Mouse (Mus musculus) limb, embryonic 11.5 days (tissue): ENCODE measurements around the gene Gmfg. TPM values are rescaled to one million over a fixed set of nuclear protein-coding genes. Genes with fewer than 3 reads are reported as not detected.
A peak's percentile ranks its signal among the peaks of the same experiment; 100 is the strongest.

ENCODE experiments used
- ATAC-seq: fragments of 200-750 bp; cut with Nextera tagmentation; 2 replicates; pipeline ENCODE4 v1.8.0; 2017; ENCODE audit warnings: low read depth; ENCODE audit not compliant: insufficient number of reproducible peaks, low FRiP score, low TSS enrichment
- DNase-seq: peaks from one replicate; pipeline ENCODE4 v3.0.0-alpha.2; 2015; ENCODE audit warnings: low spot score
- H3K27ac ChIP-seq: fragments of 300-500 bp; sonication (generic); replicated peaks from 2 replicates; pipeline ENCODE4 v1.5.1; 2014; ENCODE audit warnings: low read depth, mild to moderate bottlenecking, low read length
- H3K27me3 ChIP-seq: fragments of 300-500 bp; sonication (generic); 2 replicates; pipeline ENCODE4 v1.6.1; 2014; ENCODE audit warnings: mild to moderate bottlenecking, low read length, mixed read lengths; ENCODE audit not compliant: control insufficient read depth, insufficient read depth
- H3K36me3 ChIP-seq: fragments of 300-500 bp; sonication (generic); 2 replicates; pipeline ENCODE4 v1.6.1; 2014; ENCODE audit warnings: mild to moderate bottlenecking, low read length, moderate library complexity, mixed read lengths; ENCODE audit not compliant: control insufficient read depth, insufficient read depth
- H3K4me1 ChIP-seq: fragments of 300-500 bp; sonication (generic); 2 replicates; pipeline ENCODE4 v1.6.1; 2014; ENCODE audit warnings: low read length, mixed read lengths; ENCODE audit not compliant: control insufficient read depth, insufficient read depth
- H3K4me2 ChIP-seq: fragments of 300-500 bp; sonication (generic); 2 replicates; pipeline ENCODE4 v1.6.1; 2014; ENCODE audit warnings: low read depth, mild to moderate bottlenecking, moderate library complexity; ENCODE audit not compliant: severe bottlenecking
- H3K4me3 ChIP-seq: fragments of 300-500 bp; sonication (generic); 2 replicates; pipeline ENCODE4 v1.5.1; 2014; ENCODE audit warnings: low read depth, low read length
- H3K9ac ChIP-seq: fragments of 300-500 bp; sonication (generic); 2 replicates; pipeline ENCODE4 v1.6.1; 2014; ENCODE audit warnings: mild to moderate bottlenecking, low read length
- H3K9me3 ChIP-seq: fragments of 300-500 bp; sonication (generic); 2 replicates; pipeline ENCODE4 v1.6.1; 2016; ENCODE audit warnings: low read length; ENCODE audit not compliant: control insufficient read depth
- WGBS: fragments of 180-500 bp; shearing (Covaris S2); extraction: QIAGEN DNeasy Blood & Tissue Kit; methylation state at CpG from one replicate; pipeline ENCODE4 v1.1.7; 2014; 5-methylcytosine and 5-hydroxymethylcytosine counted together
- polyA plus RNA-seq: library from polyadenylated mRNA; unstranded; fragments of >200 nt; fragmentation: Nextera tagmentation; extraction: Ambion mirVana; gene quantifications from 2 replicates; pipeline ENCODE4 v1.2.1, GENCODE M21; 2014

Gmfg gene
- polyA plus RNA-seq, 1 experiment from 2014 or later: 5.8 TPM

GRCm38 (mm10) chr7:28430512-28430911 is 6.7 kb upstream of the Gmfg start:
- H3K36me3 ChIP-seq: no peaks in the 10 kb centered on the region; the same call in 1 of the 2 replicates
- no peak overlapping the region for H3K9ac ChIP-seq
- 90% methylated on average over 1 of the region's 1 CpGs for WGBS

GRCm38 (mm10) chr7:28432252-28432651 is 5.0 kb upstream of the Gmfg start:
- DNase-seq: no peak
- Histone ChIP-seq H3K27ac (no peak overlapping the region), H3K9ac (no peak overlapping the region), H3K9me3 (no peaks in the 10 kb centered on the region), H3K27me3 (no peaks in the 10 kb centered on the region), H3K36me3 (no peaks in the 10 kb centered on the region; the same call in 1 of the 2 replicates), H3K4me2 (no peak overlapping the region), H3K4me3 (no peak overlapping the region), H3K4me1 (0 out of 2 replicates have a peak, but pooled peaks cover 7% of the 10 kb centered on the region)
- WGBS: 92% methylated on average over 2 of the region's 2 CpGs
- ATAC-seq: no peak

More at GRCm38 (mm10) chr7:28430512-28430911, 6.7 kb upstream of the Gmfg start:
- H3K4me1 ChIP-seq: 0 out of 2 replicates have a peak, but pooled peaks cover 4% of the 10 kb centered on the region
- DNase-seq: no peak
- no peak overlapping the region for H3K4me3 ChIP-seq
- no peak for ATAC-seq
- no peaks in the 10 kb centered on the region for H3K27me3 ChIP-seq
- no peaks in the 10 kb centered on the region for H3K9me3 ChIP-seq
- no peak overlapping the region for H3K4me2 ChIP-seq
- no peak overlapping the region for H3K27ac ChIP-seq

GRCm38 (mm10) chr7:28435660-28436259 is 1.5 kb upstream of the Gmfg start:
- Histone ChIP-seq H3K27ac (no peak overlapping the region), H3K9ac (peak overlapping the region; percentile 87), H3K9me3 (no peaks in the 10 kb centered on the region), H3K4me1 (0 out of 2 replicates have a peak, but pooled peaks cover 8% of the 10 kb centered on the region), H3K4me2 (peak overlapping the region; percentile 88), H3K4me3 (peak overlapping the region; percentile 94), H3K36me3 (no peaks in the 10 kb centered on the region), H3K27me3 (no peaks in the 10 kb centered on the region)
- DNase-seq: peak; percentile 44
- WGBS: under 1% methylated on average over 33 of the region's 70 CpGs
- peak; percentile 8 for ATAC-seq

GRCm38 (mm10) chr7:28436271-28436904 is 859 bp upstream of the Gmfg start:
- Histone ChIP-seq H3K4me3 (peak overlapping the region; percentile 94), H3K4me2 (peak overlapping the region; percentile 59), H3K27ac (no peak overlapping the region), H3K36me3 (no peaks in the 10 kb centered on the region), H3K9me3 (no peaks in the 10 kb centered on the region), H3K27me3 (no peaks in the 10 kb centered on the region), H3K9ac (peak overlapping the region; percentile 87), H3K4me1 (0 out of 2 replicates have a peak, but pooled peaks cover 8% of the 10 kb centered on the region)
- ATAC-seq (peak; percentile 99), DNase-seq (peak; percentile 100)
- WGBS: under 1% methylated on average over 47 of the region's 64 CpGs

DNA sequence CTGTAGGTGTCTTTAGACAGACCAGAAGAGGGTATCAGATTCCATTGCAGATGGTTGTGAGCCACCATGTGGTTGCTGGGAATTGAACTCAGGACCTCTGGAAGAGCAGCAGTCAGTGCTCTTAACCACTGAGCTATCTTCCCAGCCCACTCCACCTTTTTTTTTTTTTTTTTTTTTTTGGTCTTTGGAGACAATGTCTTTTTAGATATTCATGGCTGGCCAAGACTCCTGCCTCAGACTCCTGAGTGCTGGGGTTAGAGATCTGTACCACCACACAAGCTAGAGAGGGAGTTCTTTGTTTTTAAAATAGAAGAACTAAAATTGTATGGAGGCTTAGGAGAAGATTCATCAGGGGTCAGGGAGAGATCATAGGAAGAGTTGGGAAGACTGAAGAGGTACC is 717 bp downstream of the Gmfg start:
- Histone ChIP-seq H3K27ac (no peak overlapping the region), H3K4me3 (no peak overlapping the region), H3K4me1 (0 out of 2 replicates have a peak, but pooled peaks cover 8% of the 10 kb centered on the region), H3K9me3 (no peaks in the 10 kb centered on the region), H3K4me2 (no peak overlapping the region), H3K27me3 (no peaks in the 10 kb centered on the region), H3K9ac (no peak overlapping the region), H3K36me3 (no peaks in the 10 kb centered on the region)
- DNase-seq: no peak
- no peak for ATAC-seq

DNA sequence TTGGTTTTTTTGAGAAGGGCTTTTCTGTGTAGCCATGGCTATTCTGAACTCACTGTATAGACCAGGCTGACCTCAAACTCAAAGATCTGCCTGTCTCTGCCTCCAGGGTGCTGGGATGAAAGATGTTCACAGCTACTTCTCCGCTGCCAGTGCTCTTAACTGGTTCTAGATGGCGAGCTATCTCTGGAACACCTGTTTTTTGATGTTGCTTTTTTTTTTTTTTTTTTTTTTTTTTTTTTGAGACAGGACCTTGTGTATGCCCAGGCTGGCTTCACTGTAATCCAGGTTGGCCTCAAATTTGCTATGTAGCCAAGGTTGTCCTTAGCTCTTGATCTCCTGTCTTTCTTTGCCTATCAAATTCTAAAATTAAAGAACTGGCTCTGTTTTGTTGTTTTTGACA is 1.5 kb downstream of the Gmfg start:
- 0 out of 2 replicates have a peak, but pooled peaks cover 8% of the 10 kb centered on the region for H3K4me1 ChIP-seq
- H3K9me3 ChIP-seq: no peaks in the 10 kb centered on the region
- H3K9ac ChIP-seq: no peak overlapping the region
- DNase-seq (no peak), ATAC-seq (no peak)
- H3K27me3 ChIP-seq: no peaks in the 10 kb centered on the region
- 77% methylated on average over 2 of the region's 2 CpGs for WGBS
- no peaks in the 10 kb centered on the region for H3K36me3 ChIP-seq
- no peak overlapping the region for H3K27ac ChIP-seq
- no peak overlapping the region for H3K4me3 ChIP-seq
- H3K4me2 ChIP-seq: no peak overlapping the region

DNA sequence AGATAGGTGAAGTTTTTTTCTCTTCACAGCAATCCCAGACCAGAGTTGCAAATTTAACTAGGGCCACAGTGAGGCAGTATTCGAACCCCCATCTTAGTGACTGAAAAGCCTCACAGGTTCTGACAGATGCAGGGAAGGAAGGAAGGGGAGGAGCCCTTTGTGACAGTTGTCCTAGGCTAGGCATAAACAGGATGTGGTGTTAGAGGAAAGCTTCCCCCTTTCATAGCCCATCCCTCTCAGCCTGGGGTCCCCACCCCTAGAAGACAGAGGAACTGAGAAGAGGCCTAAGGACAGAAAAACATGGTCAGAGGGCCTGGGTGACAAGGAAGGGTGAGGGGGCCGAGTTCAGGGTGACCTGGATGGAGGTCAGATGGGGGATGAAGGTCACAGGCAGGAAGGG is 3.5 kb downstream of the Gmfg start:
- WGBS: 65% methylated on average over 2 of the region's 2 CpGs
- DNase-seq (no peak), ATAC-seq (no peak)
- no peaks in the 10 kb centered on the region for H3K36me3 ChIP-seq
- no peak overlapping the region for H3K4me3 ChIP-seq
- H3K9ac ChIP-seq: no peak overlapping the region
- H3K4me2 ChIP-seq: no peak overlapping the region
- H3K4me1 ChIP-seq: 0 out of 2 replicates have a peak, but pooled peaks cover 4% of the 10 kb centered on the region
- H3K9me3 ChIP-seq: no peaks in the 10 kb centered on the region
- no peaks in the 10 kb centered on the region for H3K27me3 ChIP-seq
- H3K27ac ChIP-seq: no peak overlapping the region

DNA sequence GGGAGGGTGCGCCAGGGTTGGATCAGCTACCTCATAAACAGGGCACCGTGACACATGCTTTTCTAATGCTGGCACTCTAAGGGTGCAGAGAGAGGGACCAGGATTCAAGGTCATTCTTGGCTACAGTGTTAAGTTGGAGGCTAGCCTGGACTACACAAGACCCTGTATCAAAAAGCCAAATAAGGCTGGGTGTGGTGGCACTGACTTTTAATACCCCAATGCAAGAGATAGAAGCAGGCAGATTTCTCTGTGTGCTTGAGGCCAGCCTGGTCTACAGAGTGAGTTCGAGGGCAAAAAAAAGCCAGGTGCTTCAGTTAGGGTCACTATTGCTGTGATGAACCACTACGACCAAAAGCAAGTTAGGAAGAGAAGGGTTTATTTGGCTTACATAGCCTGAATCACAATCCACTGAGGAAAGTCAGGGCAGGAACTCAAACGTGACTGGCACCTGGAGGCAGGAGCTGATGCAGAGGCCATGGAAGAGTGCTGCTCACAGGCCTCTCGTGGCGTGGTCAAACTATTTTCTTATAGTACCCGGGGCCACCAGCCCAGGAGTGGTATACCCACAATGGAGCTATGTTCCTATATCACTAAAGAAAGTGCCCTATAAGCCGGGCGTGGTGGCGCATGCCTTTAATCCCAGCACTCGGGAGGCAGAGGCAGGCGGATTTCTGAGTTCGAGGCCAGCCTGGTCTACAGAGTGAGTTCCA is 4.7 kb downstream of the Gmfg start:
- 87% methylated on average over 13 of the region's 14 CpGs for WGBS
- H3K4me3 ChIP-seq: no peak overlapping the region
- ATAC-seq: no peak

More for the DNA sequence above, 4.7 kb downstream of the Gmfg start:
- no peak for DNase-seq
- Histone ChIP-seq H3K4me1 (0 out of 2 replicates have a peak, but pooled peaks cover 4% of the 10 kb centered on the region), H3K9me3 (no peaks in the 10 kb centered on the region), H3K9ac (no peak overlapping the region), H3K27me3 (no peaks in the 10 kb centered on the region), H3K4me2 (no peak overlapping the region), H3K27ac (no peak overlapping the region), H3K36me3 (no peaks in the 10 kb centered on the region)
